Mouse (Mus musculus) liver, postnatal 0 days (tissue): ENCODE measurements around the gene Mlh1. TPM values are rescaled to one million over a fixed set of nuclear protein-coding genes. Genes with fewer than 3 reads are reported as not detected.

Experiments used
- ATAC-seq: fragments of 200-750 bp; cut with Nextera tagmentation; 2 replicates; pipeline ENCODE4 v1.8.0; 2017; ENCODE audit warnings: mild to moderate bottlenecking, moderate library complexity
- DNase-seq: peaks from one replicate; pipeline ENCODE4 v3.0.0-alpha.2; 2016
- H3K27ac ChIP-seq: fragments of 300-500 bp; sonication (generic); 2 replicates; pipeline ENCODE4 v1.5.1; 2014; ENCODE audit warnings: antibody characterized with exemption, moderate library complexity, mild to moderate bottlenecking, low read depth
- H3K27me3 ChIP-seq: fragments of 300-500 bp; sonication (generic); 2 replicates; pipeline ENCODE4 v1.6.1; 2014; ENCODE audit warnings: low read length, control low read depth, mixed read lengths; ENCODE audit not compliant: insufficient read depth
- H3K36me3 ChIP-seq: fragments of 300-500 bp; sonication (generic); replicated peaks from 2 replicates; pipeline ENCODE4 v1.6.1; 2014; ENCODE audit warnings: mild to moderate bottlenecking, control low read depth, low read length, moderate library complexity, mixed read lengths; ENCODE audit not compliant: insufficient read depth
- H3K4me1 ChIP-seq: fragments of 300-500 bp; sonication (generic); 2 replicates; pipeline ENCODE4 v1.6.1; 2014; ENCODE audit warnings: antibody characterized with exemption, mild to moderate bottlenecking, control low read depth; ENCODE audit not compliant: insufficient read depth
- H3K4me2 ChIP-seq: fragments of 300-500 bp; sonication (generic); 2 replicates; pipeline ENCODE4 v1.6.1; 2014; ENCODE audit warnings: low read depth, mild to moderate bottlenecking, low read length, moderate library complexity, mixed read lengths
- H3K4me3 ChIP-seq: fragments of 300-500 bp; sonication (generic); 2 replicates; pipeline ENCODE4 v1.5.1; 2014; ENCODE audit warnings: low read depth, low read length
- H3K9ac ChIP-seq: fragments of 300-500 bp; sonication (generic); replicated peaks from 2 replicates; pipeline ENCODE4 v1.6.1; 2014; ENCODE audit warnings: mild to moderate bottlenecking, moderate library complexity
- H3K9me3 ChIP-seq: fragments of 300-500 bp; sonication (generic); 2 replicates; pipeline ENCODE4 v1.6.1; 2016; ENCODE audit warnings: mild to moderate bottlenecking, control low read depth, low read length, mixed read lengths
- CTCF ChIP-seq: sonication (generic); IDR thresholded peaks from 2 replicates; pipeline ENCODE4 v1.5.1; 2016; ENCODE audit warnings: antibody characterized with exemption, low read depth
- EP300 ChIP-seq: IDR thresholded peaks from 2 replicates; pipeline ENCODE4 v1.6.1; 2016; ENCODE audit warnings: antibody characterized with exemption, low read depth, mild to moderate bottlenecking
- whole genome bisulfite sequencing: fragments of 180-500 bp; shearing (Covaris S2); extraction: QIAGEN DNeasy Blood & Tissue Kit; methylation state at CpG from one replicate; pipeline ENCODE4 v1.1.7; 2014; ENCODE audit not compliant: insufficient replicate concordance; 5-methylcytosine and 5-hydroxymethylcytosine counted together
- polyA plus RNA-seq: library from polyadenylated mRNA; unstranded; fragments of >200 nt; fragmentation: Nextera tagmentation; extraction: Ambion mirVana; gene quantifications from 2 replicates; pipeline ENCODE4 v1.2.1, GENCODE M21; 2015

Gene Mlh1
- polyA plus RNA-seq, 1 experiment from 2014 or later: 10.1 TPM

- 47% methylated on average over 15 of the region's 15 CpGs for WGBS
- Histone ChIP-seq H3K4me3 (peak overlapping the region; percentile 79), H3K27ac (peak overlapping the region; percentile 94; the same call in 1 of the 2 replicates), H3K27me3 (no peaks in the 10 kb centered on the region), H3K4me1 (peaks cover 36% of the 10 kb centered on the region), H3K36me3 (peaks cover 26% of the 10 kb centered on the region), H3K9me3 (no peaks in the 10 kb centered on the region), H3K9ac (peak overlapping the region; percentile 87), H3K4me2 (peak overlapping the region; percentile 82)
- TF ChIP-seq CTCF: no peak
- no peak for TF ChIP-seq EP300
- ATAC-seq (no peak), DNase-seq (no peak)
These were observed 1.6 kb upstream of the Mlh1 start for GRCm38 (mm10) chr9:111272996-111273785.

DNA sequence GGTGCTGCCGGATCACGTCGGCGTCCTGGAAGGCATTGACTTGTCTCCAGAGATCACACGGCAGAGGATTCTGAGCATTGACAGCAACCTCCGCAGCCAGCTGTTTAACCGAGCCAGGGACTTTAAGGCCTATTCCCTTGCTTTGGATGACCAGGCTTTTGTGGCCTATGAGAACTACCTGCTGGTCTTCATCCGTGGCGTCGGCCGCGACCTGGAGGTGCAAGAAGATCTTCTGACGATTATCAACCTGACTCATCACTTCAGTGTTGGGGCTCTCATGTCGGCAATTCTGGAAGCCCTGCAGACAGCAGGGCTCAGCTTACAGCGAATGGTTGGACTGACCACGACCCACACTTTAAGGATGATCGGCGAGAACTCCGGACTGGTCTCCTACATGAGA, 765 bp upstream of the Mlh1 start:
- Histone ChIP-seq H3K27ac (peak overlapping the region; percentile 94), H3K4me2 (peak overlapping the region; percentile 82), H3K9ac (peak overlapping the region; percentile 87), H3K4me3 (peak overlapping the region; percentile 79), H3K9me3 (no peaks in the 10 kb centered on the region), H3K36me3 (peaks cover 26% of the 10 kb centered on the region), H3K27me3 (no peaks in the 10 kb centered on the region), H3K4me1 (peaks cover 36% of the 10 kb centered on the region)
- TF ChIP-seq EP300 (no peak), CTCF (no peak)
- DNase-seq (no peak), ATAC-seq (no peak)
- WGBS: 5% methylated on average over 19 of the region's 19 CpGs

DNA sequence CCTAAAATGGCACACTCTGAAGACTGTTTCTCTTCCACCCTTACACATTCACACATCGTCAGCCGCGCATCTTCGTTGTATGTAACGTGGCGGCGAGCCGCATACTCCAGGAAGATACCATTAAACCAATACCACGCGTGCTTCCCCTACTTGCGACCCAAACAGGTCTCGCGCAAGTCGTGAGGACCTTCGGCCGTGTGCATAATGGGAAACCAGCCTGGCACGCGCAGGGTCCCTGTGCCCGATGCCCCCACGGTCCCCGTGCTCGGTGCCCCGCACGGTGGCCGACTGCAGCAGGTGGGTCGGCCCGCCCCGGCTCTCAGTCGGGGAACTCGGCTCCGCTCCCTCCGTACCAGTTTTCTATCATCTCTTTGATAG, 546 bp downstream of the Mlh1 start:
- no peaks in the 10 kb centered on the region for H3K9me3 ChIP-seq
- H3K4me3 ChIP-seq: peak overlapping the region; percentile 79
- H3K36me3 ChIP-seq: peaks cover 23% of the 10 kb centered on the region
- DNase-seq (no peak), ATAC-seq (peak; percentile 47)
- H3K4me1 ChIP-seq: peaks cover 29% of the 10 kb centered on the region
- no peaks in the 10 kb centered on the region for H3K27me3 ChIP-seq
- peak overlapping the region; percentile 75 for H3K4me2 ChIP-seq
- no peak for TF ChIP-seq CTCF
- peak overlapping the region; percentile 94 for H3K27ac ChIP-seq
- peak overlapping the region; percentile 75 for H3K9ac ChIP-seq
- under 1% methylated on average over 32 of the region's 32 CpGs for WGBS

GRCm38 (mm10) chr9:111270606-111271005, 985 bp downstream of the Mlh1 start:
- H3K27me3 ChIP-seq: no peaks in the 10 kb centered on the region
- H3K9ac ChIP-seq: peak overlapping the region; percentile 75
- H3K9me3 ChIP-seq: no peaks in the 10 kb centered on the region
- peak overlapping the region; percentile 79 for H3K4me3 ChIP-seq
- no peak for ATAC-seq
- DNase-seq: no peak
- H3K4me1 ChIP-seq: peaks cover 28% of the 10 kb centered on the region
- TF ChIP-seq EP300: no peak
- TF ChIP-seq CTCF: no peak
- H3K4me2 ChIP-seq: peak overlapping the region; percentile 75
- 6% methylated on average over 5 of the region's 5 CpGs for WGBS
- peaks cover 23% of the 10 kb centered on the region for H3K36me3 ChIP-seq
- H3K27ac ChIP-seq: peak overlapping the region; percentile 94

DNA sequence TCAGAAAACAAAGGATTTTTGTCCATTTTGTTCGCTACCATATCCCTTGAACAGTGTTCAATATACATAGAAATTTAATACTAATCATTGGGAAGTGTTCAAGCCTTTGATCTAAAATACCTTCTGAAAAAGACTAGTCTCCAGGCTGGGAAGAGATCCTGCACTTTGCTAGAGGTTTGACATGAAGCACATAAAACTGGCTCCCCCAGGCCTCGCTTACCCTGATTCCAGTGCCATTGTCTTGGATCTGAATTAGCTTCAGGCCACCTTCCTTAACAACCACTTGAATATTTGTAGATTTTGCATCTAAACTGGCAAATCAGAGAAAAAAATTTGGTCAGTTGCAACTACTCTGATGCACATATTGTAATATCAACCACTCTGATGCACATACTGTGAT, 3.6 kb downstream of the Mlh1 start:
- H3K27me3 ChIP-seq: no peaks in the 10 kb centered on the region
- H3K27ac ChIP-seq: no peak overlapping the region
- no peak overlapping the region for H3K4me2 ChIP-seq
- WGBS: 93% methylated on average over 2 of the region's 2 CpGs
- TF ChIP-seq EP300 (no peak), CTCF (no peak)
- no peak overlapping the region for H3K4me3 ChIP-seq
- no peak overlapping the region for H3K9ac ChIP-seq
- H3K4me1 ChIP-seq: peaks cover 9% of the 10 kb centered on the region
- H3K9me3 ChIP-seq: no peaks in the 10 kb centered on the region
- no peak for ATAC-seq
- no peak for DNase-seq
- peaks cover 23% of the 10 kb centered on the region for H3K36me3 ChIP-seq

GRCm38 (mm10) chr9:111261356-111261755, 10.2 kb downstream of the Mlh1 start:
- Histone ChIP-seq H3K9me3 (no peaks in the 10 kb centered on the region), H3K4me3 (no peak overlapping the region), H3K4me2 (no peak overlapping the region), H3K4me1 (no peaks in the 10 kb centered on the region), H3K27ac (no peak overlapping the region), H3K27me3 (no peaks in the 10 kb centered on the region), H3K9ac (no peak overlapping the region), H3K36me3 (peaks cover 47% of the 10 kb centered on the region)
- 88% methylated on average over 4 of the region's 4 CpGs for WGBS
- TF ChIP-seq EP300 (no peak), CTCF (no peak)
- DNase-seq (no peak), ATAC-seq (no peak)
